Mouse (Mus musculus): ENCODE results near the gene Cdh18. TPM values are rescaled to one million over a fixed set of nuclear protein-coding genes. Genes with fewer than 3 reads are reported as not detected.
A peak's percentile ranks its signal among the peaks of the same experiment; 100 is the strongest.

Gene Cdh18
- total RNA-seq, 2 experiments from 2014 or later, result not detected

GRCm38 (mm10) chr15:23457401-23457800 is 908.6 kb downstream of the Cdh18 start:
- no peak for DNase-seq

DNA sequence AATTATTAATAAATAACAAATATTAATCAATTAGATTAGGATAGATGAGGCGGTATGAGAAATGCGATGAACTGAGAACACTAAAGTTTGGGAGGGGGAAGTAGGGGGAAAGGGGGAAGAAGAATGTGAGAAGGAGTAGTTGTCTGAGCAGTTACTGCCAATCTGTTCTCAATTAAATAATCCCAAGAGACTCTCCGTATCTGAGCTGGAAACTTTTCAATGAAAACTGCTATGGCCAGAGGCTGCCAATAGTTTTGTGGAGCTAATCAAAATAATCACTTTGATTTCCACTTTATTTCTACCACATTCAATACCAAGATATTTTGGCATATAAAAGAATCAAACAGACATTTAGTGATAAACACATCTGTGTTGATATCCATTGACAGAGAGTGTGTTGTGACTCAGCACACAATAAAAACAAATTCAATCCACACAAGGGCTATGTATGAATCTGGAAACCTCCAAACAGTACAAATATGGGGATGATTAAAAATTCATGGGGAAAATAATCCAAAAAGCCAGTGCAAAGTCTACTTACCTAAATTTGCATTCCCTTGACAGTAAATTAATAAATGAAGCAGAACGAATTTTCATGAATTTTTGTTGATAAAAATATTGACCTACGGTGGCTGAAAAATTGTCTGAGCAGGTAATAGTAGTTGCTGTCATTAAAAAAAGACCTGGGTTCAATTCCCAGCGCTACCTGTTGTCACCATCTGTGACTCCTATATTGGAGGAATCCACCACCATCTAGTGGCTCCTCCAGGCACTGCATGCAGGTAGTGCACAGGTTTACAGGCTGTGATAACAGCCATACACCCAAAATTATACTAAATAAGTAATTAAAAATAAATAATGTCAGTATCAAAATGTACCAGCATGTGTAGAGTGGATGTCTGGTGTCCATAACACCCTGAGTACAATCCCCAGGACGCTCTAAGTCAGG is 922.0 kb downstream of the Cdh18 start:
- DNase-seq, result no peak

- DNase-seq, result peak in 1 of 2 experiments; percentile 3
These were observed 937.5 kb downstream of the Cdh18 start for GRCm38 (mm10) chr15:23486306-23486705.

DNA sequence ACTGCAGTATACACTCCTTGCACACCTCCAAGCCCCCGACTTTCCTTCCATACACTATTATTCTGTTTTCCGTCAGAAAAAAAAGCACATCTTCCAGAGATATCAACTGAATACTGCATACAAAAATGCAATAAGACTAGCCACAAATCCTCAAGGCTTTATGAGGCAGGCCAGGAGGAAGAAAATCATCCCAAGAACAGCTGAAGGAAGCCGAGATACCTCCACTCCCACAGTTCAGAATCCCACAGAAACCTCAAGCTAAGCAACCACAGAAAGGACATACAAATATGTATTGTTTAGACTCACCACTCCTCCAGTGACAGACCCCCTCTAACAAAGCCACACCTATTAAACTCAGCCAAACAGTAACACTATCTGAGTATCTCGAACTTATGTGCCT is 957.7 kb downstream of the Cdh18 start:
- no peak for DNase-seq

DNA sequence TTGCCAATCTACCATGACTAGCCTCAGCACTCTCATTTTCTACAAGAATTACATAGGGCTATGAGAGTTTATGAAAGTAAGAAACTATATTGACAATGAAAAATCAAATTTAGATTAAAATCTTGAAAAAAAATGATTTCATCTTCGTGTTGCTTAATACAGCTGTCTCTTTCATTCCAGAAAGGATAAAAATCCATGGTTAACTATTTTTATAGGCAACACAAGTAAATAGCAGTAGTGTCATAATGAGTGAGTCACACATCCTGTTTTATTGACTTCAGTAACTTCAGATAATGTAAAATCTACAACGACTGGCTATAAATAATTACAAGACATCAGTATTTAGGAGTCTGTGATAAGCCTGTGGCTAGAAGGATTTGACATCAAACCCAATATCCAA is 960.9 kb downstream of the Cdh18 start:
- no peak for DNase-seq

- no peak for DNase-seq
These were observed 967.0 kb downstream of the Cdh18 start for GRCm38 (mm10) chr15:23515786-23516185.

- DNase-seq, result no peak
These were observed 969.3 kb downstream of the Cdh18 start for GRCm38 (mm10) chr15:23518079-23518478.

All from heart, adult 18-20 months (tissue).